In genomic region chr2:158120211-158120610, GRCm38 (mm10) we compare ENCODE assay signal across 21 mouse cellular contexts. TPM values are rescaled to one million over a fixed set of nuclear protein-coding genes. Genes with fewer than 3 reads are reported as not detected.
DNase-seq lines count a peak whose midpoint lies in the region; ATAC-seq lines count a peak whose summit lies in the region.
"Had no signal": no experiment of that assay in that cellular context is flagged by ENCODE, and none has a peak within 500 bp of the region (broad histone marks: within the 10 kb centered on the region; RNA-seq: fewer than 3 reads in every experiment).

No protein-coding gene starts in this region.

- no peak overlapping the region for H3K4me2 ChIP-seq in liver, embryonic 15.5 days
- H3K4me2 ChIP-seq: embryonic facial prominence, embryonic 13.5 days; embryonic facial prominence, embryonic 15.5 days; forebrain, embryonic 12.5 days had no signal

- intact Hi-C loops in gastrocnemius, postnatal 36 days (cut with DNase I) = no loop called here
- intact Hi-C loops in heart, postnatal 36 days (cut with DNase I) = no loop called here

- H3K36me3 ChIP-seq in liver, embryonic 15.5 days (replicated peaks) = peaks cover 93% of the 10 kb centered on the region
- H3K36me3 ChIP-seq: forebrain, embryonic 10.5 days; forebrain, embryonic 12.5 days had no signal

- H3K4me1 ChIP-seq in liver, embryonic 15.5 days (replicated peaks) = peaks cover 58% of the 10 kb centered on the region

- H3K9ac ChIP-seq in liver, embryonic 15.5 days = no peak overlapping the region
- H3K9ac ChIP-seq: embryonic facial prominence, embryonic 13.5 days; embryonic facial prominence, embryonic 15.5 days; forebrain, embryonic 12.5 days had no signal

- no peak overlapping the region for H3K4me3 ChIP-seq in liver, embryonic 15.5 days (replicated peaks)
- H3K4me3 ChIP-seq: embryonic facial prominence, embryonic 13.5 days; embryonic facial prominence, embryonic 15.5 days; erythroblast, embryonic 14.5 days; forebrain, embryonic 10.5 days; forebrain, embryonic 12.5 days had no signal

- 86% methylated on average over 8 of the region's 8 CpGs for WGBS in liver, embryonic 15.5 days (ENCODE audit: insufficient replicate concordance)

- H3K9me3 ChIP-seq in liver, embryonic 15.5 days (replicated peaks) = no peaks in the 10 kb centered on the region
- H3K9me3 ChIP-seq: embryonic facial prominence, embryonic 13.5 days; embryonic facial prominence, embryonic 15.5 days; forebrain, embryonic 10.5 days; forebrain, embryonic 12.5 days had no signal

- DNase-seq in gastrocnemius, adult 18-20 months (ENCODE audit: low spot score) = peak; percentile 40
- DNase-seq in gastrocnemius, postnatal 36 days = no peak
- peak; percentile 91 for DNase-seq in heart, adult 11 months
- DNase-seq in heart, postnatal 36 days = no peak
- no peak for DNase-seq in liver
- DNase-seq: adrenal gland, adult 2 months; adrenal gland, postnatal 10 days; adrenal gland, postnatal 25 days; cerebellum, adult 11-12 months; cerebellum, adult 2 months; cerebellum, adult 9-10 months; cerebellum, postnatal 36 days; embryo, embryonic 11 days had no signal

- ATAC-seq in liver, embryonic 15.5 days (ENCODE audit: insufficient read depth) = no peak
- ATAC-seq: forebrain, embryonic 14.5 days; forebrain, embryonic 16.5 days had no signal

- H3K27ac ChIP-seq in liver, embryonic 15.5 days (replicated peaks) = 0 out of 2 replicates have a peak overlapping the region, but pooled peaks have one; percentile 6
- H3K27ac ChIP-seq: embryonic facial prominence, embryonic 13.5 days; embryonic facial prominence, embryonic 15.5 days; forebrain, embryonic 10.5 days; forebrain, embryonic 12.5 days had no signal

- H3K27me3 ChIP-seq in liver, embryonic 15.5 days = no peaks in the 10 kb centered on the region
- H3K27me3 ChIP-seq: embryonic facial prominence, embryonic 13.5 days; embryonic facial prominence, embryonic 15.5 days; forebrain, embryonic 12.5 days had no signal

RNA-seq across cellular contexts. Expression of gene Tgm2, which starts 26.0 kb away (rescaled TPM):
- total RNA-seq in gastrocnemius, adult 18-20 months (2021) = 10 to 100 TPM; 40.7 to 47.3 TPM
- 10 to 100 TPM; 41.0 to 53.1 TPM for total RNA-seq in gastrocnemius, postnatal 36 days (2021)
- total RNA-seq in heart, postnatal 36 days (2021) = 100 to 1,000 TPM; 237 to 310 TPM
- polyA plus RNA-seq in liver, embryonic 15.5 days (2015; fragmentation: Nextera tagmentation; extraction: Ambion mirVana) = 67.7 and 77.8 TPM in 2 replicates

Comparison
In these comparisons a context has a peak if more than half of its experiments do, and no peak if none do; other contexts are left out.
1. DNase-seq: peak in gastrocnemius, adult 18-20 months (single experiment) and heart, adult 11 months (single experiment); none in gastrocnemius, postnatal 36 days (0 of 2), heart, postnatal 36 days (0 of 2) and liver (single experiment).
2. RNA of gene Tgm2, which starts 26.0 kb away (total RNA-seq): 237 to 310 TPM in heart, postnatal 36 days; 41.0 to 53.1 TPM in gastrocnemius, postnatal 36 days and 40.7 to 47.3 TPM in gastrocnemius, adult 18-20 months; every median in the first group is over 4 times any median in the second.